Mouse (Mus musculus): ENCODE measurements around the gene Plce1. TPM values are rescaled to one million over a fixed set of nuclear protein-coding genes. Genes with fewer than 3 reads are reported as not detected.

The Plce1 gene
- polyA plus RNA-seq, 1 experiment from 2014 or later, result 2.0 TPM

DNA sequence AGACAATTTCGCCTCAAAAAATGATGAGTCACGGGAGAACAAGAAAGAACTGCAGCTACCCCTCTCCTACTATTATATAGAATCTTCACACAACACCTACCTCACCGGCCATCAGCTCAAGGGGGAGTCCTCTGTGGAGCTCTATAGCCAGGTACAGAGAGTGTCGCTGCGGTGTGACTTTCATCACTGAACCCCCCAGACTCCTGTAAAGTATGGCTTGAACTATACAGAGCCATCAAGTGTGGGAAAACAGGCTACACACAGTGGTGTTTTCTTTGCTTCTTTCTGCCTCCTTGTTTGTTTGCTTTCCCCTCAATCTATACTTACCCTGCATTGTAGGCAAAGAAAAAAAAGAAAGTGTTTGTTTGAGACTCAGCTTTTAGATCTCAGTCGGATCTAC is 247.9 kb downstream of the Plce1 start:
- H3K36me3 ChIP-seq (ENCODE audit: insufficient read depth, low read length), result no peaks in the 10 kb centered on the region
- no peaks in the 10 kb centered on the region for H3K9me3 ChIP-seq (ENCODE audit: low read length)
- WGBS, result 49% methylated on average over 6 of the region's 6 CpGs
- H3K4me2 ChIP-seq (replicated peaks; ENCODE audit: low read depth, low read length), result no peak overlapping the region
- TF ChIP-seq EP300 (IDR thresholded peaks at IDR 0.05), result no peak
- TF ChIP-seq CTCF (IDR thresholded peaks at IDR 0.05), result no peak
- H3K4me3 ChIP-seq (ENCODE audit: low read depth, low read length), result no peak overlapping the region
- no peaks in the 10 kb centered on the region for H3K4me1 ChIP-seq (ENCODE audit: insufficient read depth, low read depth, low read length)
- no peak overlapping the region for H3K9ac ChIP-seq (replicated peaks; ENCODE audit: low read depth)
- no peak for ATAC-seq
- H3K27ac ChIP-seq (ENCODE audit: low read length), result no peak overlapping the region
- no peak for DNase-seq (ENCODE audit: low spot score)
- no peaks in the 10 kb centered on the region for H3K27me3 ChIP-seq (replicated peaks; ENCODE audit: insufficient read depth, low read length)

DNA sequence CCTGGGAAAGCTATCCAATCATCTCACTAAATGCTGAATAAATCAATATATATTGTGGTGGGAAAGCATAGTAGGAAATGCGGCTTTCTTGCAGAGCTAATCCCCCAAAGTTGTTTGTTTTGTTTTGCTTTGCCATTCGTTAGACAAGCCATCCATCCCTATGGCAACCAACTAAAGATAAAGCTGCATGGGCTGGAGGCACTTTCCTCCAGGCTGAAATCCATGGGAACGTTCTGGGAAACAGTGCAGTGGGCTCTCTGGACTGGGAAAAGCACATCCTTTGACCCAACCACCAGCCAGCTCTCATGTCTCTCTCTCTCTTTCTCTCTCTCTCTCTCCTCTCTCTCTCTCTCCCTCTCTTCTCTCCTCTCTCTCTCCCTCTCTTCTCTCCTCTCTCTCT is 248.4 kb downstream of the Plce1 start:
- Histone ChIP-seq H3K27ac (ENCODE audit: low read length) (no peak overlapping the region), H3K4me1 (ENCODE audit: insufficient read depth, low read depth, low read length) (no peaks in the 10 kb centered on the region), H3K9me3 (ENCODE audit: low read length) (no peaks in the 10 kb centered on the region), H3K4me2 (replicated peaks; ENCODE audit: low read depth, low read length) (no peak overlapping the region), H3K9ac (replicated peaks; ENCODE audit: low read depth) (no peak overlapping the region), H3K27me3 (replicated peaks; ENCODE audit: insufficient read depth, low read length) (no peaks in the 10 kb centered on the region), H3K4me3 (ENCODE audit: low read depth, low read length) (no peak overlapping the region), H3K36me3 (ENCODE audit: insufficient read depth, low read length) (no peaks in the 10 kb centered on the region)
- DNase-seq (ENCODE audit: low spot score) (no peak), ATAC-seq (no peak)
- TF ChIP-seq CTCF (IDR thresholded peaks at IDR 0.05) (no peak), EP300 (IDR thresholded peaks at IDR 0.05) (no peak)
- WGBS, result 21% methylated on average over 3 of the region's 3 CpGs

DNA sequence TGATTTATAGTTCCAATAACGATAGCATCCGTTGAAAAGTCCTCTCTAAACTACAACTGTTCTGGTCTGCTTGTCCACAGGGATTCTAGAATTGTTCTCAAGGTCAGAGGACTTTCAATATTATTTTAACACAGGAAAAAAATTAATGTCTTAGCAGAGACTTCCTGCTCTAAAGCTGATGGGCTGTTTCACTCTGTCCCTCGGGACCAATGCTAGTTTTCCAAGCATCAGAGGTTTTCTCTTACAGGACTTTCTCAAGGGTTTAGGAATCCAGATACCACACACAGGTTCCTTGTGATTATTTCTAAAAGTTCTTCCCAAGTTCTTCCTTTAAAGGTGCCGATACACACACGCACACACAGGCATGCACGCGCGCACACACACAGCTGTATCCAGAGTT is 263.6 kb downstream of the Plce1 start:
- Histone ChIP-seq H3K27ac (ENCODE audit: low read length) (no peak overlapping the region), H3K9me3 (ENCODE audit: low read length) (no peaks in the 10 kb centered on the region), H3K27me3 (replicated peaks; ENCODE audit: insufficient read depth, low read length) (no peaks in the 10 kb centered on the region), H3K4me1 (ENCODE audit: insufficient read depth, low read depth, low read length) (no peaks in the 10 kb centered on the region), H3K9ac (replicated peaks; ENCODE audit: low read depth) (no peak overlapping the region), H3K4me2 (replicated peaks; ENCODE audit: low read depth, low read length) (no peak overlapping the region), H3K36me3 (ENCODE audit: insufficient read depth, low read length) (no peaks in the 10 kb centered on the region), H3K4me3 (ENCODE audit: low read depth, low read length) (no peak overlapping the region)
- ATAC-seq (no peak), DNase-seq (ENCODE audit: low spot score) (no peak)
- TF ChIP-seq EP300 (IDR thresholded peaks at IDR 0.05) (no peak), CTCF (IDR thresholded peaks at IDR 0.05) (no peak)
- WGBS, result 88% methylated on average over 8 of the region's 8 CpGs

DNA sequence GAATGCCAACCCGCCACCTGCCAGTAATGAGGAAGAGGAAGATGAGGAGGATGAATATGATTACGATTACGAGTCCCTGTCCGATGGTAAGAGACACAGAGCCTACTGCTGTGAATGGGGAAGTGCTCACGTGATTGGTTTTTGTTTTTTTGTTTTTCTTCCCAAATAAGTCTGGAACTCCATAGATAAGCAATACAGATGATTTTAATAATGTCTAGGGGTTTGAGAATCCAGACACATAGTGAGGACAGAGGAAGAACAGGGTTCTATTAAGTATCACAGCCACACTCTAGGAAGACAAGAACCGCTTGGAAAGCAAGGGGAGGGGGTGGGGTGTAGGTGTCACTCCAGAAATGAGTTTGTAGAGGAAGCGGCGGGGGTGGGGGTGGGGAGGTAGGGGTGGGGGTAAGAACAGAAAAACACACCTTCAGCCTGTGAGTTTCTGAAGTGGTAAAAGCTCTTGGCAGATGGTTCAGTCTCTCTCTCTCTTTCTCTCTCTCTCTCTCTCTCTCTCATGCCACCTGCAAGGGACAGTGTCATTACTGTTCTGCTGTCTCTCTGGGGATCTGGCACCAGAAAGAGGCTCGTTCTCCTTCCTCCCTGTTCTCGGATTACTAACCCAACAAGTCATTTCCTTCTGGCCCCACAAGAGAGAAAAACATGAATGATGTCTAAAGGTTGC is 265.0 kb downstream of the Plce1 start:
- no peaks in the 10 kb centered on the region for H3K9me3 ChIP-seq (ENCODE audit: low read length)
- H3K4me1 ChIP-seq (ENCODE audit: insufficient read depth, low read depth, low read length), result no peaks in the 10 kb centered on the region
- no peak for TF ChIP-seq CTCF (IDR thresholded peaks at IDR 0.05)
- TF ChIP-seq EP300 (IDR thresholded peaks at IDR 0.05), result no peak
- no peaks in the 10 kb centered on the region for H3K27me3 ChIP-seq (replicated peaks; ENCODE audit: insufficient read depth, low read length)
- DNase-seq (ENCODE audit: low spot score) (no peak), ATAC-seq (no peak)
- no peak overlapping the region for H3K4me3 ChIP-seq (ENCODE audit: low read depth, low read length)
- 59% methylated on average over 10 of the region's 10 CpGs for WGBS
- no peak overlapping the region for H3K27ac ChIP-seq (ENCODE audit: low read length)
- H3K36me3 ChIP-seq (ENCODE audit: insufficient read depth, low read length), result no peaks in the 10 kb centered on the region
- no peak overlapping the region for H3K4me2 ChIP-seq (replicated peaks; ENCODE audit: low read depth, low read length)
- no peak overlapping the region for H3K9ac ChIP-seq (replicated peaks; ENCODE audit: low read depth)

DNA sequence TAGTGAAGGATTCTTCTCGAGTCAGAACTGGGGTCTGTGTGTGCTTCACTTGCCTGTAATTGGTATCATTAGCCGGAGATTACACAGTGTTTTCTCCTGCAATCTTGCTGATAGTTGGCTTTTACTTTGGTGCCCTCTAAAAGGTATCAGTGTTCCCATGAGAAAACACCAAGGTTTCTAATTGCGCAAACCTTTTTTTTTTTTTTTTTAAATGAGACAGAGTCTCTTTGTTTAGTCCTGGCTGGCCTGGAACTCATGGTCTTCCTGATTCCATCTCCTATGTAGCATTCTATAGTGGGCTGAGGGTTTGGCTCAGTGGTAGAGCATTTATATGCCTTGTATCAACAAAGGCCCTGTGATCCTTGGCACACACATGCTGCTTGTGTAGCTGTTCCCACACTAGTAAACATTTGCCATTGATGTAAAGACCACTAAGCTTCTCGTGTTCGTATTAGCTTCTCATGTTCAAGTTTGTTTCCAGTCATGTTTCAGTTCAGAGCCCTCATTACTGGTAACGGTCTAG is 265.6 kb downstream of the Plce1 start:
- Histone ChIP-seq H3K27ac (ENCODE audit: low read length) (no peak overlapping the region), H3K4me3 (ENCODE audit: low read depth, low read length) (no peak overlapping the region), H3K4me2 (replicated peaks; ENCODE audit: low read depth, low read length) (no peak overlapping the region), H3K9me3 (ENCODE audit: low read length) (no peaks in the 10 kb centered on the region), H3K36me3 (ENCODE audit: insufficient read depth, low read length) (no peaks in the 10 kb centered on the region), H3K27me3 (replicated peaks; ENCODE audit: insufficient read depth, low read length) (no peaks in the 10 kb centered on the region), H3K4me1 (ENCODE audit: insufficient read depth, low read depth, low read length) (no peaks in the 10 kb centered on the region), H3K9ac (replicated peaks; ENCODE audit: low read depth) (no peak overlapping the region)
- TF ChIP-seq CTCF (IDR thresholded peaks at IDR 0.05), result no peak
- no peak for TF ChIP-seq EP300 (IDR thresholded peaks at IDR 0.05)
- no peak for ATAC-seq
- 61% methylated on average over 6 of the region's 6 CpGs for WGBS
- no peak for DNase-seq (ENCODE audit: low spot score)

DNA sequence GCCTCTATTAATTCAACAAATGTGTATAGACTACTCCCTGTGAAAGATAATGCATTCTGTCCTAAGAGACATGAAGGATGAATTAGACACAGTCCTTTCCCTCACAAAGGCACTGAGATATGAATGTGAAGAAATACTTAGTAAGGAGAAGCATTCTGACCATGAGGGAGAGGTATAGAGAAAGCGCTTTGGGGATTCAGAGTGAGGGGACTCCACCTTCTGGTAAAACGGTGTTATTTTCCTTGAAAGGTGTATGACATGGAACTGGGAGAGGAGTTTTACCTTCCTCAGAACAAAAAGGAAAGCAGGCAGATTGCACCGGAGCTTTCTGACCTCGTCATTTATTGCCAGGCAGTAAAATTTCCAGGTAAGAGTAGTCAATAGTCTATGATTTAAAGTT is 269.3 kb downstream of the Plce1 start:
- 52% methylated on average over 4 of the region's 4 CpGs for WGBS
- DNase-seq (ENCODE audit: low spot score) (no peak), ATAC-seq (no peak)
- TF ChIP-seq EP300 (IDR thresholded peaks at IDR 0.05), result no peak
- TF ChIP-seq CTCF (IDR thresholded peaks at IDR 0.05), result peak; percentile 25
- H3K4me1 ChIP-seq (ENCODE audit: insufficient read depth, low read depth, low read length), result no peaks in the 10 kb centered on the region
- no peak overlapping the region for H3K27ac ChIP-seq (ENCODE audit: low read length)
- no peak overlapping the region for H3K4me2 ChIP-seq (replicated peaks; ENCODE audit: low read depth, low read length)
- no peak overlapping the region for H3K9ac ChIP-seq (replicated peaks; ENCODE audit: low read depth)
- H3K36me3 ChIP-seq (ENCODE audit: insufficient read depth, low read length), result no peaks in the 10 kb centered on the region
- no peaks in the 10 kb centered on the region for H3K27me3 ChIP-seq (replicated peaks; ENCODE audit: insufficient read depth, low read length)
- H3K9me3 ChIP-seq (ENCODE audit: low read length), result no peaks in the 10 kb centered on the region
- no peak overlapping the region for H3K4me3 ChIP-seq (ENCODE audit: low read depth, low read length)

Measured in lung, postnatal 0 days (tissue).